Mouse (Mus musculus) lung, embryonic 15.5 days (tissue): ENCODE measurements around the gene Trpc2. TPM values are rescaled to one million over a fixed set of nuclear protein-coding genes. Genes with fewer than 3 reads are reported as not detected.

Experiments used
- ATAC-seq: fragments of 200-750 bp; cut with Nextera tagmentation; 2 replicates; pipeline ENCODE4 v1.8.0; 2017; ENCODE audit warnings: moderate number of reproducible peaks, borderline replicate concordance; ENCODE audit not compliant: low FRiP score, low TSS enrichment; ENCODE audit errors: extremely low read depth
- H3K27ac ChIP-seq: fragments of 300-500 bp; sonication (generic); 2 replicates; pipeline ENCODE4 v1.5.1; 2015; ENCODE audit warnings: moderate library complexity, mild to moderate bottlenecking, inconsistent platforms
- H3K27me3 ChIP-seq: fragments of 300-500 bp; sonication (generic); 2 replicates; pipeline ENCODE4 v1.6.1; 2015; ENCODE audit warnings: inconsistent platforms
- H3K36me3 ChIP-seq: fragments of 300-500 bp; sonication (generic); 2 replicates; pipeline ENCODE4 v1.6.1; 2015; ENCODE audit warnings: inconsistent platforms
- H3K4me1 ChIP-seq: fragments of 300-500 bp; sonication (generic); 2 replicates; pipeline ENCODE4 v1.6.1; 2015; ENCODE audit warnings: inconsistent platforms
- H3K4me2 ChIP-seq: fragments of 300-500 bp; sonication (generic); 2 replicates; pipeline ENCODE4 v1.6.1; 2015; ENCODE audit warnings: inconsistent platforms, mild to moderate bottlenecking, moderate library complexity
- H3K4me3 ChIP-seq: fragments of 300-500 bp; sonication (generic); 2 replicates; pipeline ENCODE4 v1.5.1; 2015; ENCODE audit warnings: mild to moderate bottlenecking, inconsistent platforms
- H3K9ac ChIP-seq: fragments of 300-500 bp; sonication (generic); 2 replicates; pipeline ENCODE4 v1.6.1; 2015; ENCODE audit warnings: inconsistent platforms
- H3K9me3 ChIP-seq: fragments of 300-500 bp; sonication (generic); 2 replicates; pipeline ENCODE4 v1.6.1; 2016; ENCODE audit warnings: inconsistent platforms
- WGBS: fragments of 180-500 bp; shearing (Covaris S2); methylation state at CpG from one replicate; pipeline ENCODE4 v1.1.7; 2015; 5-methylcytosine and 5-hydroxymethylcytosine counted together
- polyA plus RNA-seq: library from polyadenylated mRNA; unstranded; fragments of >200 nt; fragmentation: Nextera tagmentation; extraction: Ambion mirVana; gene quantifications from 2 replicates; pipeline ENCODE4 v1.2.1, GENCODE M21; 2015

Trpc2 gene
- polyA plus RNA-seq, 1 experiment from 2014 or later: not detected

DNA sequence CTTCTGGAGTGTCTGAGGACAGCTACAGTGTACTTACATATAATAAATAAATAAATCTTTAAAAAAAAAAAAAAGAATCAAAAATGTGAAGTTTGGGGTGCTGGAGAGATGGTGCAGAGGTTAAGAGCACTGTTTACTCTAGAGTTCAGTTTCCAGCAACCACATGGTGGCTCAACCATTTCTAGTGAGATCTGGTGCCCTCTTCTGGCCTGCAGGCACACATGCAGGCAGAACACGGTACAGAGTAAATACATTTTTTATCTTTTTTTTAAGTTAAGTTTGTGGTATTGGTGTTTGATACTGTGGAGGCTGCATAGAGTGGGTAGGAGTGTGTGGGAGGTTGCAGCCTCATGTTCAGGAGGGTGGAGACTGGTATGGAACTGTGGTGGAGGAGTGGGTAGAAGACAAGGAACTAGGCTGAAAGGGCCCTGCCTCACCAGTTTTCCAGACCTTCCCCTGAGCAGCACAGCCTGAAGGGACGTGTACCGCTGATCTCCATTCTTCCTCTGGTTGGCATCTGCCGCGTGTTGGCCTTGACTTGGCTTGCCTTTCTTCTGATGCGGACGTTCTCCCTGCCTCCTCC lies 6.1 kb upstream of the Trpc2 start:
- Histone ChIP-seq H3K36me3 (peaks cover 77% of the 10 kb centered on the region), H3K9me3 (no peaks in the 10 kb centered on the region), H3K4me1 (no peaks in the 10 kb centered on the region), H3K27me3 (no peaks in the 10 kb centered on the region), H3K9ac (no peak overlapping the region), H3K27ac (no peak overlapping the region), H3K4me3 (no peak overlapping the region), H3K4me2 (no peak overlapping the region)
- ATAC-seq: no peak
- 76% methylated on average over 7 of the region's 7 CpGs for WGBS

GRCm38 (mm10) chr7:102078517-102078916 lies 4.4 kb upstream of the Trpc2 start:
- ATAC-seq: no peak
- Histone ChIP-seq H3K27ac (no peak overlapping the region), H3K9me3 (no peaks in the 10 kb centered on the region), H3K4me3 (no peak overlapping the region), H3K4me2 (no peak overlapping the region), H3K27me3 (no peaks in the 10 kb centered on the region), H3K36me3 (peaks cover 81% of the 10 kb centered on the region), H3K4me1 (no peaks in the 10 kb centered on the region), H3K9ac (no peak overlapping the region)
- 76% methylated on average over 7 of the region's 7 CpGs for WGBS

DNA sequence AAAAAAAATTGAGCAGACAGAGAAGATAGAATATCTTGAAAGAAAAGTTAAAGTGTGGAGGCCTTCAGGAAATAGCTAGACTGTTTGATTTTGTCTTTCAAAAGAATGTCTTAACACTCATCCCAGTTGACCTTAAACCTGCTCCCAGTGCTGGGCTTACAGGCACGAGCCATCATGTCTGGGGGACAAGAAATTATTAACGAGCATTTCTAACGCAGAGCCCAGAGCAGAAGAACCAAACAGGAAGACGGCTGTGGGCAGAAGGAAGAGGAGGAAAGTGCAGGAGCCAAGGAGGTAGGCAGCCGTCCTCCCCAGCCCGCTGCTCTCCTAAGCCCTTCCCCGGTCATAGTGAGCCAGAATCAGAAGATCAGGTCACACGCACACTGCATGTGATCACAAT lies 2.6 kb upstream of the Trpc2 start:
- no peak overlapping the region for H3K4me2 ChIP-seq
- H3K4me3 ChIP-seq: no peak overlapping the region
- 84% methylated on average over 8 of the region's 8 CpGs for WGBS
- peaks cover 78% of the 10 kb centered on the region for H3K36me3 ChIP-seq
- H3K27me3 ChIP-seq: no peaks in the 10 kb centered on the region
- H3K27ac ChIP-seq: no peak overlapping the region
- H3K9me3 ChIP-seq: no peaks in the 10 kb centered on the region
- no peaks in the 10 kb centered on the region for H3K4me1 ChIP-seq
- H3K9ac ChIP-seq: no peak overlapping the region
- ATAC-seq: no peak

DNA sequence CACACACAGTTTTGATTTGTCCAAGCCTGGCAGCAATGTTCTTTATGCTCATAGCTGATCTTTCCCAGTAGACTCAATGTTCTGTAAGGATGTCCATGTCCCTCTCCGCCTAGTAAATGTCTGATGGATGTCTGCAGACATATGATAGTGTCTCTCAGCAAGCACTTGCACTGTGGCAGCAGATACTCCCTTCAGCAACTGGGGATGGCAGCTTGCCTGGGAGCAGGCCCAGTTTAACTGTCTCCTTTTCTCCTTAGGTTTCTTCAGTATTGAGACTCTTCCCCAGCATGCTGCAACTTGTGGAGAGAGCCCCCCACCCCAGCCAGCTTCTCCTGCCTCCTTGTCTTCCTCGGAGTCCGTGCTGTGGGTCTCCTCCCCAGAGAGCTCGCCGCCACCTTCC lies 1.1 kb upstream of the Trpc2 start:
- H3K4me2 ChIP-seq: no peak overlapping the region
- 93% methylated on average over 5 of the region's 5 CpGs for WGBS
- no peak for ATAC-seq
- peaks cover 69% of the 10 kb centered on the region for H3K36me3 ChIP-seq
- no peaks in the 10 kb centered on the region for H3K27me3 ChIP-seq
- H3K9ac ChIP-seq: no peak overlapping the region
- H3K9me3 ChIP-seq: no peaks in the 10 kb centered on the region
- H3K4me1 ChIP-seq: no peaks in the 10 kb centered on the region
- H3K4me3 ChIP-seq: no peak overlapping the region
- H3K27ac ChIP-seq: no peak overlapping the region

GRCm38 (mm10) chr7:102084041-102084696 lies 1.3 kb downstream of the Trpc2 start:
- H3K36me3 ChIP-seq: peaks cover 51% of the 10 kb centered on the region

GRCm38 (mm10) chr7:102087336-102087735 lies 4.4 kb downstream of the Trpc2 start:
- ATAC-seq: no peak
- no peaks in the 10 kb centered on the region for H3K27me3 ChIP-seq
- no peak overlapping the region for H3K27ac ChIP-seq
- H3K4me1 ChIP-seq: no peaks in the 10 kb centered on the region
- H3K4me3 ChIP-seq: no peak overlapping the region
- H3K9me3 ChIP-seq: no peaks in the 10 kb centered on the region
- 77% methylated on average over 4 of the region's 4 CpGs for WGBS
- no peak overlapping the region for H3K4me2 ChIP-seq
- peaks cover 24% of the 10 kb centered on the region for H3K36me3 ChIP-seq
- H3K9ac ChIP-seq: no peak overlapping the region

More at GRCm38 (mm10) chr7:102084041-102084696, 1.3 kb downstream of the Trpc2 start:
- H3K4me1 ChIP-seq: no peaks in the 10 kb centered on the region
- no peaks in the 10 kb centered on the region for H3K27me3 ChIP-seq
- no peak overlapping the region for H3K4me3 ChIP-seq
- no peak overlapping the region for H3K4me2 ChIP-seq
- H3K27ac ChIP-seq: no peak overlapping the region
- no peak for ATAC-seq
- H3K9ac ChIP-seq: no peak overlapping the region
- H3K9me3 ChIP-seq: no peaks in the 10 kb centered on the region
- WGBS: 81% methylated on average over 26 of the region's 26 CpGs

GRCm38 (mm10) chr7:102099760-102100661 lies 17.1 kb downstream of the Trpc2 start:
- 4% methylated on average over 30 of the region's 30 CpGs for WGBS
- H3K4me3 ChIP-seq: peak overlapping the region; percentile 28
- ATAC-seq: peak; percentile 80
- H3K4me2 ChIP-seq: peak overlapping the region; percentile 56
- H3K36me3 ChIP-seq: no peaks in the 10 kb centered on the region
- H3K27me3 ChIP-seq: no peaks in the 10 kb centered on the region
- H3K4me1 ChIP-seq: peaks cover 17% of the 10 kb centered on the region
- H3K27ac ChIP-seq: no peak overlapping the region
- 0 out of 2 replicates have a peak overlapping the region, but pooled peaks have one; percentile 11 for H3K9ac ChIP-seq
- H3K9me3 ChIP-seq: no peaks in the 10 kb centered on the region

DNA sequence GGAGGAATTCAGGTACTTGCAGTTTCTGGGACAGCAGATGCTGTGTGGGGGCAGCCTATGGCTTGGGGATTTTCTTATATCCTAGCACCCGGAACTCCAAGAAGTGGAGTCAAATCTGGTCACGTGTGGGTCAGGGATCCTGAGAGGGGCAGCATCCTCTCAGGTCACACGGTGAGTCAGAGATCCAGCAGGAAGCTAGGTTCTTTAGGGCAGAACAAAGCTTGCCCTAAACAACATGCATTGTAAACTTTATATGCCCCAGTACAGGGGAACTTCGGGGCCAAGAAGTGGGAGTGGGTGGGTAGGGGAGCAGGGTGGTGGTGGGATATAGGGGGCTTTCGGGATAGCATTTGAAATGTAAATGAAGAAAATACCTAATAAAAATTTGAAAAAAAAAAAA lies 18.0 kb downstream of the Trpc2 start:
- Histone ChIP-seq H3K27ac (no peak overlapping the region), H3K27me3 (no peaks in the 10 kb centered on the region), H3K36me3 (no peaks in the 10 kb centered on the region), H3K4me3 (no peak overlapping the region), H3K9ac (no peak overlapping the region), H3K9me3 (no peaks in the 10 kb centered on the region), H3K4me2 (no peak overlapping the region), H3K4me1 (peaks cover 17% of the 10 kb centered on the region)
- 59% methylated on average over 5 of the region's 5 CpGs for WGBS
- no peak for ATAC-seq

DNA sequence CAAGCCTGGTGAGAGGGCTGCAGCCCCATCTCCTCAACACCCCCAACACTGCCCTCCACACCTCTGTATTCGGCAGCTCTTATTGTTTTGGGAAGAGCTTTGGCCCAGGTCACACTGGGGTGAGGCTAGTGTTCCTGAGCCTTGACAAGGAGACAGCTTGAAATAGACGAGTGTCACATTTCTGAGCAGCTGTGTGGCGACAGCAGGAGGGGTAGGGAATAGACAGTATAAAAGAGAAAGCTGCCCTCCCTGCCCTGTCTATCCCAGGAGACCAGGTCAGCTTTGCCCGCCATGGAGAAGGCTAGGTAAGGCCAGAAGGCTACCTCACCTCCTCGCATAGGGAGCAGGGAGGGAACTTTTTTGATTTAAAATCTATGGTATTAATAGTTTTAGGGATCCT lies 18.6 kb downstream of the Trpc2 start, which contains the start of gene Art1:
TSS of gene Art1 (plus strand) at position 257 of the 400 bp plus-strand sequence.
- H3K4me3 ChIP-seq: no peak within 1 kb of the TSS
- no peak within 1 kb of the TSS for H3K9ac ChIP-seq
- H3K36me3 ChIP-seq: no peaks in the 10 kb centered on the region
- peaks cover 17% of the 10 kb centered on the region for H3K4me1 ChIP-seq
- no peak within 1 kb of the TSS for H3K27ac ChIP-seq
- H3K27me3 ChIP-seq: no peaks in the 10 kb centered on the region
- no peak for ATAC-seq
- no peaks in the 10 kb centered on the region for H3K9me3 ChIP-seq
- 54% methylated on average over 5 of the region's 5 CpGs for WGBS
- H3K4me2 ChIP-seq: peak within 1 kb of the TSS; percentile 56; the same call in 1 of the 2 replicates

DNA sequence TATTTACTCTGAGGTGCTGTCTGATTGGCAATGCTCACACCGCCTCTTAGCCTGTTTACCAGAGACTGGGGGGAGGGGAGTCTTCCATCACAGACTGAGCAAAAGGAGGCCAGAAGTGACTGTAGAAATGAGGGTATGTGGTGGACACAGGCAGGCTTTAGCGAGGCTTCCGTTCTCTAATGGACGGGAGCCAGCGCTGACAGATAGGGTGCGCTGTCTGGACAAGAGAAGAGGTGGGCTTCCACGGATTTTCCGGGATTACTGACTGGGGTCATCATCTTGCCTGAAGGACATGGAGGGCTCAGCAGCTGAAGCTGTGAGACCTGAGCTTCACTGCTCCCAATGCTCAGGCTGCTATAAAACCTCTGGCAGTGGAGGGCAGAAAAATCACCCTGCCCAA lies 19.3 kb downstream of the Trpc2 start:
- Histone ChIP-seq H3K27ac (no peak overlapping the region), H3K4me1 (peaks cover 25% of the 10 kb centered on the region), H3K27me3 (no peaks in the 10 kb centered on the region), H3K9ac (no peak overlapping the region), H3K4me3 (no peak overlapping the region), H3K4me2 (no peak overlapping the region), H3K36me3 (no peaks in the 10 kb centered on the region), H3K9me3 (no peaks in the 10 kb centered on the region)
- ATAC-seq: no peak
- WGBS: 41% methylated on average over 8 of the region's 8 CpGs

GRCm38 (mm10) chr7:102102696-102103095 lies 19.8 kb downstream of the Trpc2 start:
- H3K4me1 ChIP-seq: peaks cover 26% of the 10 kb centered on the region
- 39% methylated on average over 6 of the region's 6 CpGs for WGBS
- no peak for ATAC-seq

GRCm38 (mm10) chr7:102103555-102103954 lies 20.6 kb downstream of the Trpc2 start:
- ATAC-seq: no peak

More at GRCm38 (mm10) chr7:102102696-102103095, 19.8 kb downstream of the Trpc2 start:
- H3K9ac ChIP-seq: no peak overlapping the region
- H3K4me2 ChIP-seq: no peak overlapping the region
- H3K4me3 ChIP-seq: no peak overlapping the region
- H3K27ac ChIP-seq: no peak overlapping the region
- H3K9me3 ChIP-seq: no peaks in the 10 kb centered on the region
- H3K27me3 ChIP-seq: no peaks in the 10 kb centered on the region
- no peaks in the 10 kb centered on the region for H3K36me3 ChIP-seq

More at GRCm38 (mm10) chr7:102103555-102103954, 20.6 kb downstream of the Trpc2 start:
- H3K9me3 ChIP-seq: no peaks in the 10 kb centered on the region
- H3K36me3 ChIP-seq: no peaks in the 10 kb centered on the region
- no peak overlapping the region for H3K9ac ChIP-seq
- no peak overlapping the region for H3K27ac ChIP-seq
- no peak overlapping the region for H3K4me3 ChIP-seq
- no peak overlapping the region for H3K4me2 ChIP-seq
- peaks cover 26% of the 10 kb centered on the region for H3K4me1 ChIP-seq
- 57% methylated on average over 2 of the region's 2 CpGs for WGBS
- no peaks in the 10 kb centered on the region for H3K27me3 ChIP-seq
